Mouse (Mus musculus): Measurements from ENCODE around the gene Atp6ap1l. TPM values are rescaled to one million over a fixed set of nuclear protein-coding genes. Genes with fewer than 3 reads are reported as not detected.

Atp6ap1l gene
- polyA plus RNA-seq, 1 experiment from 2014 or later, result not detected

DNA sequence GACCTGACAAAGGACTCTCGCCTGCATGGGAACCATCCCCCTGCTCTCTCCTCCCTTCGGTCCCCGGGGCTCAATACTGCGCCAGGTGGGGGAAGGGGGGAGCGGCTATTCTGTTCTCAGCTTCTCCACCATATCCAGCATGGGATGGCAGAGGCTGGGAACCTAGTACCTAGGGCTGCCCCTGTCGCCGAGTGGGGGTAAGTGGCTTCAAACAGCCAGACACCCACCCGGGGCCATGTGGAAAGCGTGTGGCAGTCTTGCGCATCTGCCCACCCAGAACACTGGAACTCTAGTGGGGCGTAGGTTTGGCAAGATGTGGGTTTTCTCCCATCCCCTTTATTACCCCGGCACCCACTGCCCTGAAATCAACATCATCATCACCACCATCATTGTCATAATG is 2.2 kb upstream of the Atp6ap1l start:
- no peaks in the 10 kb centered on the region for H3K9me3 ChIP-seq (ENCODE audit: control insufficient read depth, low read length)
- H3K9ac ChIP-seq (ENCODE audit: low read depth, low read length), result no peak overlapping the region
- 86% methylated on average over 12 of the region's 12 CpGs for WGBS
- no peak overlapping the region for H3K4me3 ChIP-seq (ENCODE audit: low read depth, low read length)
- no peaks in the 10 kb centered on the region for H3K36me3 ChIP-seq (ENCODE audit: control insufficient read depth, insufficient read depth, low read length)
- ATAC-seq (replicated peaks; ENCODE audit: low FRiP score) (no peak), DNase-seq (ENCODE audit: low spot score) (no peak)
- no peak overlapping the region for H3K4me2 ChIP-seq
- H3K27ac ChIP-seq (ENCODE audit: low read depth, low read length), result no peak overlapping the region
- H3K4me1 ChIP-seq (replicated peaks; ENCODE audit: control insufficient read depth, insufficient read depth, low read length), result no peaks in the 10 kb centered on the region
- H3K27me3 ChIP-seq (replicated peaks; ENCODE audit: control insufficient read depth, insufficient read depth, low read length), result no peaks in the 10 kb centered on the region

- Histone ChIP-seq H3K4me3 (ENCODE audit: low read depth, low read length) (no peak overlapping the region), H3K27me3 (replicated peaks; ENCODE audit: control insufficient read depth, insufficient read depth, low read length) (no peaks in the 10 kb centered on the region), H3K4me2 (no peak overlapping the region), H3K4me1 (replicated peaks; ENCODE audit: control insufficient read depth, insufficient read depth, low read length) (no peaks in the 10 kb centered on the region), H3K9ac (ENCODE audit: low read depth, low read length) (no peak overlapping the region), H3K36me3 (ENCODE audit: control insufficient read depth, insufficient read depth, low read length) (no peaks in the 10 kb centered on the region), H3K27ac (ENCODE audit: low read depth, low read length) (no peak overlapping the region), H3K9me3 (ENCODE audit: control insufficient read depth, low read length) (no peaks in the 10 kb centered on the region)
- 85% methylated on average over 12 of the region's 12 CpGs for WGBS
- no peak for DNase-seq (ENCODE audit: low spot score)
- ATAC-seq (replicated peaks; ENCODE audit: low FRiP score), result no peak
Observed at GRCm38 (mm10) chr13:90896821-90897220, 8.3 kb downstream of the Atp6ap1l start.

- 48% methylated on average over 2 of the region's 2 CpGs for WGBS
Observed at GRCm38 (mm10) chr13:90896098-90896497, 9.1 kb downstream of the Atp6ap1l start.

GRCm38 (mm10) chr13:90894819-90895218 is 10.3 kb downstream of the Atp6ap1l start:
- Histone ChIP-seq H3K9ac (ENCODE audit: low read depth, low read length) (no peak overlapping the region), H3K27ac (ENCODE audit: low read depth, low read length) (no peak overlapping the region), H3K4me3 (ENCODE audit: low read depth, low read length) (no peak overlapping the region), H3K4me2 (no peak overlapping the region), H3K27me3 (replicated peaks; ENCODE audit: control insufficient read depth, insufficient read depth, low read length) (no peaks in the 10 kb centered on the region), H3K4me1 (replicated peaks; ENCODE audit: control insufficient read depth, insufficient read depth, low read length) (no peaks in the 10 kb centered on the region), H3K36me3 (ENCODE audit: control insufficient read depth, insufficient read depth, low read length) (no peaks in the 10 kb centered on the region), H3K9me3 (ENCODE audit: control insufficient read depth, low read length) (no peaks in the 10 kb centered on the region)
- 87% methylated on average over 4 of the region's 4 CpGs for WGBS
- DNase-seq (ENCODE audit: low spot score), result no peak
- ATAC-seq (replicated peaks; ENCODE audit: low FRiP score), result no peak

More at GRCm38 (mm10) chr13:90896098-90896497, 9.1 kb downstream of the Atp6ap1l start:
- DNase-seq (ENCODE audit: low spot score), result no peak
- no peak overlapping the region for H3K4me2 ChIP-seq
- H3K36me3 ChIP-seq (ENCODE audit: control insufficient read depth, insufficient read depth, low read length), result no peaks in the 10 kb centered on the region
- no peak overlapping the region for H3K27ac ChIP-seq (ENCODE audit: low read depth, low read length)
- H3K4me3 ChIP-seq (ENCODE audit: low read depth, low read length), result no peak overlapping the region
- no peaks in the 10 kb centered on the region for H3K4me1 ChIP-seq (replicated peaks; ENCODE audit: control insufficient read depth, insufficient read depth, low read length)
- ATAC-seq (replicated peaks; ENCODE audit: low FRiP score), result no peak
- H3K9ac ChIP-seq (ENCODE audit: low read depth, low read length), result no peak overlapping the region
- no peaks in the 10 kb centered on the region for H3K9me3 ChIP-seq (ENCODE audit: control insufficient read depth, low read length)
- H3K27me3 ChIP-seq (replicated peaks; ENCODE audit: control insufficient read depth, insufficient read depth, low read length), result no peaks in the 10 kb centered on the region

- DNase-seq (ENCODE audit: low spot score) (no peak), ATAC-seq (replicated peaks; ENCODE audit: low FRiP score) (peak; percentile 76)
- H3K4me2 ChIP-seq, result no peak overlapping the region
- no peaks in the 10 kb centered on the region for H3K27me3 ChIP-seq (replicated peaks; ENCODE audit: control insufficient read depth, insufficient read depth, low read length)
- H3K4me1 ChIP-seq (replicated peaks; ENCODE audit: control insufficient read depth, insufficient read depth, low read length), result peaks cover 8% of the 10 kb centered on the region
- WGBS, result 71% methylated on average over 5 of the region's 5 CpGs
- no peak overlapping the region for H3K4me3 ChIP-seq (ENCODE audit: low read depth, low read length)
- H3K9ac ChIP-seq (ENCODE audit: low read depth, low read length), result no peak overlapping the region
- H3K36me3 ChIP-seq (ENCODE audit: control insufficient read depth, insufficient read depth, low read length), result no peaks in the 10 kb centered on the region
- H3K9me3 ChIP-seq (ENCODE audit: control insufficient read depth, low read length), result no peaks in the 10 kb centered on the region
- 0 out of 2 replicates have a peak overlapping the region, but pooled peaks have one; percentile 32 for H3K27ac ChIP-seq (ENCODE audit: low read depth, low read length)
Observed at GRCm38 (mm10) chr13:90890111-90890510, 15.0 kb downstream of the Atp6ap1l start.

DNA sequence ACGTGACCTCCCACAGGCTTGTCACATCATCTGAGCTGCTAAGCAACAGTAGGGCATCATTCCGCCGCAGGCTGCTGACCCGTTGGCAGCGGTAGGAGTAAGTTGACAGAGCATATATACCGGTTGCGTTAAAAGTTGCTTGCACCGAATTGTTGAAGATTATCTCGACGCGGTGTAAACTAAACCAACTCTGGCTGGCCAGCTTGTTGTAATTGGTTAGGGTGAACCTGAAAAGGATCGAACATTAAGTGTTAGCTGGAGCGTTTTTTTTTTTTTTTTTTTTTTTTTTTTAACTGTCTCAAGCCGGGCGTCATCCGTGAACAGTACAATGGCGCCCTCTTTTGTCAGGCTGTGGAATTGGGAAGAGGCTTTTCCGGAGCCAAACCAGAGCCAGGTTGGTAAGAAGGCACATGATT is 18.6 kb downstream of the Atp6ap1l start:
- H3K4me2 ChIP-seq, result peak overlapping the region; percentile 80
- H3K36me3 ChIP-seq (ENCODE audit: control insufficient read depth, insufficient read depth, low read length), result no peaks in the 10 kb centered on the region
- WGBS, result 1% methylated on average over 18 of the region's 18 CpGs
- H3K9ac ChIP-seq (ENCODE audit: low read depth, low read length), result peak overlapping the region; percentile 40; the same call in 1 of the 2 replicates
- H3K4me1 ChIP-seq (replicated peaks; ENCODE audit: control insufficient read depth, insufficient read depth, low read length), result peaks cover 8% of the 10 kb centered on the region
- H3K27ac ChIP-seq (ENCODE audit: low read depth, low read length), result no peak overlapping the region
- no peaks in the 10 kb centered on the region for H3K9me3 ChIP-seq (ENCODE audit: control insufficient read depth, low read length)
- peak overlapping the region; percentile 48 for H3K4me3 ChIP-seq (ENCODE audit: low read depth, low read length)
- no peaks in the 10 kb centered on the region for H3K27me3 ChIP-seq (replicated peaks; ENCODE audit: control insufficient read depth, insufficient read depth, low read length)
- DNase-seq (ENCODE audit: low spot score), result peak; percentile 61
- ATAC-seq (replicated peaks; ENCODE audit: low FRiP score), result peak; percentile 60

DNA sequence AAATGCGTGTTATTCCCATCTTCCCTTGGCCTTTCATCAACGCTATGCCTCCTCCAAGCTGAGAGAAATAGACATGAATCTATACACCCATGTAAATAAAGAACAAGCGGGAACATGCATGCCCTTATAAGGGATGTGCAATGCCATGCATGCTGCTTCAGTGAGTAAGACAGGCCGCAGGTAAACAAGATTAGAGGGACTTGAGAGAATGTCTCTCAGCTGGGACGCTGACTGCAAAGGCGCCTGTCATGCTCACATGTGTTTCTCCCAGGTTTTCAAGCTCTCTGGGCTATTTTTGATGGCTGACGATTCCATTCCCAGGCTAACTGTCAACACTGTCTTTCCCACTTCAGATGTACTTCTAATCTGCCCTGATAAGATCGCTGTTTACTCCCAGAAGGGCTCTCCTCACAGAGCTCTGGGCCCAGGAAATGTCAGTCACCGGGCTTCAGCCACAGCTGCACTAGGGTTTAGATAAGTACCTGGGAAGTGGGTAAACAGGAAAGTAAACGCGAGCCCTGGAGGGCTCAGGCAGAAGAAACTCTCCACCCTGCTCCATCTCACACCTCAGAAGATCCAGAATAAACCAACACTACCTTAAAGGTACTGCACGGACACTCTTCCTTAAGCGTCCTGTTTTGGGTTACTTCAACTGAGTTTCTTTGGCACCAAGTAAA is 19.2 kb downstream of the Atp6ap1l start:
- 30% methylated on average over 13 of the region's 13 CpGs for WGBS
- DNase-seq (ENCODE audit: low spot score) (no peak), ATAC-seq (replicated peaks; ENCODE audit: low FRiP score) (peak; percentile 57)
- Histone ChIP-seq H3K27ac (ENCODE audit: low read depth, low read length) (no peak overlapping the region), H3K4me3 (ENCODE audit: low read depth, low read length) (peak overlapping the region; percentile 48), H3K27me3 (replicated peaks; ENCODE audit: control insufficient read depth, insufficient read depth, low read length) (no peaks in the 10 kb centered on the region), H3K9ac (ENCODE audit: low read depth, low read length) (peak overlapping the region; percentile 40; the same call in 1 of the 2 replicates), H3K4me1 (replicated peaks; ENCODE audit: control insufficient read depth, insufficient read depth, low read length) (peaks cover 8% of the 10 kb centered on the region), H3K4me2 (peak overlapping the region; percentile 80), H3K9me3 (ENCODE audit: control insufficient read depth, low read length) (no peaks in the 10 kb centered on the region), H3K36me3 (ENCODE audit: control insufficient read depth, insufficient read depth, low read length) (no peaks in the 10 kb centered on the region)

GRCm38 (mm10) chr13:90881727-90882429 is 23.3 kb downstream of the Atp6ap1l start:
- 61% methylated on average over 1 of the region's 1 CpGs for WGBS
- H3K9ac ChIP-seq (ENCODE audit: low read depth, low read length), result no peak overlapping the region
- no peak for ATAC-seq (replicated peaks; ENCODE audit: low FRiP score)
- no peak for DNase-seq (ENCODE audit: low spot score)
- H3K4me1 ChIP-seq (replicated peaks; ENCODE audit: control insufficient read depth, insufficient read depth, low read length), result peaks cover 8% of the 10 kb centered on the region
- H3K9me3 ChIP-seq (ENCODE audit: control insufficient read depth, low read length), result no peaks in the 10 kb centered on the region
- H3K27me3 ChIP-seq (replicated peaks; ENCODE audit: control insufficient read depth, insufficient read depth, low read length), result no peaks in the 10 kb centered on the region
- H3K36me3 ChIP-seq (ENCODE audit: control insufficient read depth, insufficient read depth, low read length), result no peaks in the 10 kb centered on the region
- no peak overlapping the region for H3K4me3 ChIP-seq (ENCODE audit: low read depth, low read length)
- no peak overlapping the region for H3K27ac ChIP-seq (ENCODE audit: low read depth, low read length)
- no peak overlapping the region for H3K4me2 ChIP-seq

DNA sequence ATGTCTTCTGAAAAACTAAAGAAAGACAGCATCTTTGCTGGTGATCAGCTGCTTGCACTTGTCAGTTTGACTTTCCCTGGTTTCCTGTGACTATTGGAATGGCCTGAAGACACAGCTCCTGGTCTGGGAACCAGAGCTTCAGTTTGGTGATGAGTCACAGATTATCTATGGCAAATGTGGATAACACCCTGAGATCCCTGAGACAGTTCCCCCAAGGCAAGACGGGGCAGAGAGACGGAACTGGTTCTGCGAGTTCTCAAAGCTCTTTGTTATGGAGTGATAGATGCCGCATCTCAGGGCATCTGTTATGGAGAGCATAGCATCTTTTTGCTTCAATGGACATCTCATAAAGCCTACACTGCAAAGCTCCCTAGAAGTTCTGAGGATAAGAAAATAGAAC is 33.6 kb downstream of the Atp6ap1l start:
- Histone ChIP-seq H3K4me3 (ENCODE audit: low read depth, low read length) (no peak overlapping the region), H3K4me1 (replicated peaks; ENCODE audit: control insufficient read depth, insufficient read depth, low read length) (no peaks in the 10 kb centered on the region), H3K27me3 (replicated peaks; ENCODE audit: control insufficient read depth, insufficient read depth, low read length) (no peaks in the 10 kb centered on the region), H3K9me3 (ENCODE audit: control insufficient read depth, low read length) (no peaks in the 10 kb centered on the region), H3K27ac (ENCODE audit: low read depth, low read length) (no peak overlapping the region), H3K36me3 (ENCODE audit: control insufficient read depth, insufficient read depth, low read length) (no peaks in the 10 kb centered on the region), H3K9ac (ENCODE audit: low read depth, low read length) (no peak overlapping the region), H3K4me2 (no peak overlapping the region)
- WGBS, result 61% methylated on average over 4 of the region's 4 CpGs
- ATAC-seq (replicated peaks; ENCODE audit: low FRiP score) (no peak), DNase-seq (ENCODE audit: low spot score) (no peak)
